Mouse (Mus musculus) midbrain, postnatal 0 days (tissue): ENCODE data around the gene Cabp2. TPM values are rescaled to one million over a fixed set of nuclear protein-coding genes. Genes with fewer than 3 reads are reported as not detected.
A peak's percentile ranks its signal among the peaks of the same experiment; 100 is the strongest.
"Not testable (repeated sequence)": the region's sequence is repeated elsewhere in the genome, so short reads cannot be mapped to it uniquely, and the experiment has no call there.

Source experiments
- ATAC-seq: fragments of 200-750 bp; cut with Nextera tagmentation; 2 replicates; pipeline ENCODE4 v1.8.0; 2017; ENCODE audit warnings: moderate number of reproducible peaks, mild to moderate bottlenecking, moderate TSS enrichment, moderate library complexity; ENCODE audit not compliant: low FRiP score
- DNase-seq: peaks from one replicate; pipeline ENCODE4 v3.0.0-alpha.2; 2015; ENCODE audit warnings: low spot score
- H3K27ac ChIP-seq: fragments of 300-500 bp; sonication (generic); 2 replicates; pipeline ENCODE4 v1.5.1; 2014; ENCODE audit warnings: low read depth, mild to moderate bottlenecking, low read length, mixed read lengths
- H3K27me3 ChIP-seq: fragments of 300-500 bp; sonication (generic); 2 replicates; pipeline ENCODE4 v1.6.1; 2014; ENCODE audit warnings: low read length, control low read depth, mixed read lengths; ENCODE audit not compliant: insufficient read depth
- H3K36me3 ChIP-seq: fragments of 300-500 bp; sonication (generic); 2 replicates; pipeline ENCODE4 v1.6.1; 2014; ENCODE audit warnings: low read length, control low read depth, mixed read lengths; ENCODE audit not compliant: insufficient read depth
- H3K4me1 ChIP-seq: fragments of 300-500 bp; sonication (generic); 2 replicates; pipeline ENCODE4 v1.6.1; 2014; ENCODE audit warnings: mild to moderate bottlenecking, control low read depth, antibody characterized with exemption, low read length, mixed read lengths; ENCODE audit not compliant: insufficient read depth
- H3K4me2 ChIP-seq: fragments of 300-500 bp; sonication (generic); 2 replicates; pipeline ENCODE4 v1.6.1; 2014; ENCODE audit warnings: low read depth, mild to moderate bottlenecking, low read length, mixed read lengths; ENCODE audit not compliant: poor library complexity, severe bottlenecking
- H3K4me3 ChIP-seq: fragments of 300-500 bp; sonication (generic); 2 replicates; pipeline ENCODE4 v1.5.1; 2014; ENCODE audit warnings: low read depth, mild to moderate bottlenecking, low read length, moderate library complexity
- H3K9ac ChIP-seq: fragments of 300-500 bp; sonication (generic); replicated peaks from 2 replicates; pipeline ENCODE4 v1.6.1; 2014; ENCODE audit warnings: mild to moderate bottlenecking, low read length, moderate library complexity, mixed read lengths; ENCODE audit not compliant: poor library complexity, severe bottlenecking
- H3K9me3 ChIP-seq: fragments of 300-500 bp; sonication (generic); 2 replicates; pipeline ENCODE4 v1.6.1; 2016; ENCODE audit warnings: low read length, control low read depth
- CTCF ChIP-seq: IDR thresholded peaks from 2 replicates; pipeline ENCODE4 v1.5.1; 2016; ENCODE audit warnings: antibody characterized with exemption, mild to moderate bottlenecking
- WGBS: fragments of 180-500 bp; shearing (Covaris S2); extraction: QIAGEN DNeasy Blood & Tissue Kit; methylation state at CpG from one replicate; pipeline ENCODE4 v1.1.7; 2014; 5-methylcytosine and 5-hydroxymethylcytosine counted together
- polyA plus RNA-seq: library from polyadenylated mRNA; unstranded; fragments of >200 nt; fragmentation: Nextera tagmentation; extraction: Ambion mirVana; gene quantifications from 2 replicates; pipeline ENCODE4 v1.2.1, GENCODE M21; 2015
- total RNA-seq: library from RNA; depleted of rRNA; stranded (reverse); fragments of >200 nt; gene quantifications from 2 replicates; pipeline ENCODE4 v1.2.3, GENCODE M21; 2014

Gene Cabp2
- total and polyA plus RNA-seq, 2 experiments from 2014 or later: not detected

DNA sequence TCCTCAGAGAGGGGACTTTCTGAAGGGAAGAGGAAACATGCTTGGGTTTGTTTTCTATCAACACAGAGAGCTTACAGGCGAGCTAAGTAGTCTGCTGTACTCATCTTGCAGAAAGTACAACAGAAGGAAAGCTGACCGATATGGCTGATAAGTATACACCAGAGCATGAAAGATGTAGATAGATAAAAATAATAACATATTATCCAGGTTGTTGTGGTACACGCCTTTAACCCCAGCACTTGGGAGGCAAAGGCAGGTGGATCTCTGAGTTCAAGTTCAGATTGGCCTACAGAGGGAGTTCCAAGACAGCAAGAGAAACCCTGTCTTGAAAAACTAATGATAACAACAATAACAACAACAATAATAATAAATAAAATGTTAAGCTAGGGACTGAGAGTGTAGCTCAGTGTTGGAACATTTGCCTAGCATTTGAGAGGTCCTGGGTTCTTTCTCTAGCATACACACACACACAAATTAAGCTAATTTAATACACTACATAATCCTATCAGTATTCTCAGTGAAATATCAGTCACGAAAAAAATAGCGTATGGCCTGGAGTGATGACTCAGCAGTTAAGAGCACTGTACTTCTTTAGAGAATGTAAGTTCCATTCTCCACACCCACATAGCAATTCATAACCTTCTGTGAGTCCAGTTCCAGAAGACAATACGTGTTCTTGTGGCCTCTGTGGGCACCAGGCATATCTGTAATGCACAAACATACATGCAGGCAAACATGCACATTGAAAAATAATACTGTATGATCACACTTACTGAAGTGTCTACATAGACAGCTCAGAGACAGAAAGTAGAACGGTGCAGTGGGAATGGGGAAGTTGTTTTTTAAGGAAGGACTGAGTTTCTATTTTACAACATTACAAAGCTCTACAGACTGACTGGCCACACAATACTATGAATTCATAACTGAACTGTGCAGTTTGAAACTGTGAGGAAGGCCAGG is 41.3 kb downstream of the Cabp2 start:
- Histone ChIP-seq H3K4me2 (no peak overlapping the region), H3K36me3 (peaks cover 3% of the 10 kb centered on the region; the same call in 1 of the 2 replicates), H3K4me1 (peaks cover 20% of the 10 kb centered on the region), H3K9me3 (no peaks in the 10 kb centered on the region), H3K4me3 (no peak overlapping the region), H3K9ac (no peak overlapping the region), H3K27me3 (no peaks in the 10 kb centered on the region), H3K27ac (no peak overlapping the region)
- WGBS: 84% methylated on average over 7 of the region's 7 CpGs
- no peak for TF ChIP-seq CTCF
- no peak for DNase-seq
- ATAC-seq: no peak

DNA sequence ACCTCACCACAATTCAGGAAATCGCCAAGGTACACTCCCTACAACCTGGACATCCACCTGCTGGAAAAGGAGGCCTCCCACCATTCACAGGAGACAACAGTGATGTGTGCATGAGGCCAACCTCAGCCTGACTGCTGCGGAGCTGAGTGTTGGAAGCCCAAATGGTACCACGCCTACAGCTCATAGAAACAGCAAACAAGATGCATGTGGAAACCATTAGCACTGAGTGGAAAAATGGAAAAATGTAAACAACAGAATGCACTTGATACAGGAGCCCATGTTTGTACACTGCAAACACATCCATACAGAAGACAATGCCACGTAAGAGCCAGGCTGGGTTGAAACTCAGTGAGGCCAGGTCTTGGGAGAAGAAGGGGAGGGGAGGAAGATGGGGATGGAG is 43.1 kb downstream of the Cabp2 start:
- H3K9ac ChIP-seq: no peak overlapping the region
- ATAC-seq: no peak
- DNase-seq: no peak
- no peak overlapping the region for H3K4me3 ChIP-seq
- TF ChIP-seq CTCF: no peak
- no peaks in the 10 kb centered on the region for H3K27me3 ChIP-seq
- H3K9me3 ChIP-seq: no peaks in the 10 kb centered on the region
- peaks cover 10% of the 10 kb centered on the region for H3K36me3 ChIP-seq
- 89% methylated on average over 4 of the region's 4 CpGs for WGBS
- no peak overlapping the region for H3K4me2 ChIP-seq
- H3K4me1 ChIP-seq: peaks cover 20% of the 10 kb centered on the region
- no peak overlapping the region for H3K27ac ChIP-seq

DNA sequence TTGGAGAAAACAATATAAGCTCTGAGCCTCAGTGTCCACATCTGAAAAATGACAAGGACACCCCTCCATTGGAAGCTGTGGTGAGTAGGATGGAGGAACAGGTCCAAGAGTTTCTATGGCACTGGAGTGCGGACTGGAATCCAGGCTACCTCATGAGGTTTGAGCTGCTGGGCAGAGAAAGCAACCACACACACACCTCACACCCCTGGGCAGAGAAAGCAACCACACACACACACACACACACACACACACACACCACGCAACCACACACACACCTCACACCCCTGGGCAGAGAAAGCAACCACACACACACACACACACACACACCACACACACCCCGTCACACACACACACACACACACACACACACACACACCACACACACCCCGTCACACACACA is 43.9 kb downstream of the Cabp2 start:
- ATAC-seq (peak; percentile 36), DNase-seq (peak; percentile 28)
- Histone ChIP-seq H3K36me3 (peaks cover 18% of the 10 kb centered on the region), H3K4me3 (peak overlapping the region; percentile 76), H3K27ac (peak overlapping the region; percentile 75; the same call in 1 of the 2 replicates), H3K4me1 (peaks cover 18% of the 10 kb centered on the region), H3K4me2 (peak overlapping the region; percentile 58), H3K9ac (peak overlapping the region; percentile 86)
- 5% methylated on average over 3 of the region's 4 CpGs for WGBS
- H3K27me3 ChIP-seq, H3K9me3 ChIP-seq: not testable (repeated sequence)

DNA sequence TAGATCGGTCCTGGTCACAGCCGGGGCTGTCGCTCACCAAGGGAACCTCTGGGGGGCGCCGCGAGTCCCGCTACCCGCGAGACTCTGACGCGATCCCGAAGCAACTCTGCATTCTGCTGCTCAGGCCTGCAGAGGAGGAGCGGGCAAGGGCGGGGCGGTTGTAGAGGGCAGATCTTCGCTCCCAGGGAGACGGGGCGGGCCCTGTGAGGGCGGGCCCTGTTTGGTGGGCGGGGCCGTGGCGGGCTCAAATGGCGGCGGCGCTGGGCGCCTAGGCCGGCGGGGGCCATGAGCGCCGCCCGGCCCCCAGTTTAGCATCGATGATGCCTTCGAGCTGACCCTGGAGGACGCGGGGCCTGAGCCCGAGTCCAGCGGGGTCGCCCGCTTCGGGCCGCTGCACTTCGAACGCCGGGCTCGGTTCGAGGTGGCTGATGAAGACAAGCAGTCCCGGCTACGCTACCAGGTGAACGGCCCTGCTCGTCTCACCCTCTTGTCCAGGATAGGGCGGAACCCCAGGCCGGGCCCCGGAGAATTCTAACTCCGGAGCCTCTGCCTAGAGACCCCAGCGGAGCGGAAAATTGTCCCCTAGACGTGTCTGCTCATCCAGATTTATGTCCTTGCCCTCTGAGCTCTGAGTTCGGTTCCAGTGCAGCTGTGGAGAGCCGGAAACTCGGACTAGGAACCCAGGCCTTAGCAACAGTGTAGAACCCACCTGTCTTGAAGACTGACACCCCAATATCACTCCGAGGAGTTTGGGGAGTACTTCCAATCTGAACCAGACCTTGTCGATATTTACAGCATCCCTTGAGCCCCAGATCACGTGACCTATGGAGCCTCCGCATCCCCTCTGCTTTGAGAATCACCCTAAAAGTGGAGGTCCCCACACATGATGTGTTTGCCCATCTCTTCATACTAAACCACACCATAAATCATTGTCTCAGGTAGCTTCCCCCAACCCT is 44.6 kb downstream of the Cabp2 start, which contains the start of gene Aip:
TSS of gene Aip (minus strand) at position 118 of the 956 bp plus-strand sequence.
- H3K36me3 ChIP-seq: peaks cover 18% of the 10 kb centered on the region
- H3K4me2 ChIP-seq: peak within 1 kb of the TSS; percentile 58
- DNase-seq (peak; percentile 98), ATAC-seq (peak; percentile 92)
- H3K4me1 ChIP-seq: peaks cover 12% of the 10 kb centered on the region; the same call in 1 of the 2 replicates
- under 1% methylated on average over 62 of the region's 64 CpGs for WGBS
- no peaks in the 10 kb centered on the region for H3K27me3 ChIP-seq
- H3K9ac ChIP-seq: peak within 1 kb of the TSS; percentile 86
- peak within 1 kb of the TSS; percentile 76 for H3K4me3 ChIP-seq
- peak; percentile 77 for TF ChIP-seq CTCF
- peak within 1 kb of the TSS; percentile 75 for H3K27ac ChIP-seq
- no peaks in the 10 kb centered on the region for H3K9me3 ChIP-seq

DNA sequence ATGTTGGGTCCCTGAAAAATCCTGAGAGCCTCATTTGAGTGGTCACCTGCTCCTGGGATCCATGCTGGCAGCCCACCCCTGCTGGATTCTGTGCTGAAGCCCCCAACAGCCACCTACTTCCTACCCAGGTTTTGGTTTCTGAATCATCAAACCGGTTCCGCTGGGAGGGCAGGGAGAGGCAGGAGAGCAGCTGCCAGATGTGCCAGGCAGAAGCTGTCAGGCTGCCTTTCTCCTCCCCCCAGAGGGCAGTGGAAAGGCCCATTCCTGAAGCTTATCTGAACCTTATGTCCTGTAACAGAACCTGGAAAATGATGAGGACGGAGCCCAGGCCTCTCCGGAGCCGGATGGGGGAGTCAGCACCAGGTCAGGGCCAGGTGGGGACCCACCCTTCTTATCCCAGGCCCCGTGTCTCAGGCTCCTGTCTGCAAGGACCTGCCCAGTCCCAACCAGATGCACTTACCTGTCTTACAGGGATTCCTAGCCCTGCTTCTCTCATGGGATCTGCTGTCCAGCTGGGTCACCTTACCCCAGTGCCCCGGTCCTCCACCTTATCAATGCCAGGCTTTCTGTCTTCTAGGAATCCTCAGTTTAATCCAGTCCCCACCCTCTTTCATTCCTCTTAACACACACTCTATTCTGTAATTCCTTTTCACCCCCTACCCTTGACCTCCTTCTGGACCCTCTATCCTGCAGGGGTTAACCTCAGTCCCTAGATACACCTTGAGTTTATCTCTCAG is 45.5 kb downstream of the Cabp2 start:
- Histone ChIP-seq H3K9me3 (no peaks in the 10 kb centered on the region), H3K36me3 (peaks cover 25% of the 10 kb centered on the region), H3K4me1 (peaks cover 12% of the 10 kb centered on the region; the same call in 1 of the 2 replicates), H3K4me3 (peak overlapping the region; percentile 76), H3K9ac (peak overlapping the region; percentile 86), H3K27me3 (no peaks in the 10 kb centered on the region), H3K27ac (peak overlapping the region; percentile 75; the same call in 1 of the 2 replicates), H3K4me2 (peak overlapping the region; percentile 58)
- WGBS: 79% methylated on average over 7 of the region's 7 CpGs
- no peak for TF ChIP-seq CTCF
- no peak for DNase-seq
- ATAC-seq: no peak
